Mouse (Mus musculus): ENCODE results near the gene Defb18. TPM values are rescaled to one million over a fixed set of nuclear protein-coding genes. Genes with fewer than 3 reads are reported as not detected.
"Not testable (repeated sequence)": the region's sequence is repeated elsewhere in the genome, so short reads cannot be mapped to it uniquely, and the experiment has no call there.

The Defb18 gene
- not detected in 2 replicates for polyA plus RNA-seq (2014; fragmentation: Nextera tagmentation; extraction: Ambion mirVana)

GRCm38 (mm10) chr1:18237343-18237742 is at the start of gene Defb18:
Gene Defb18 (minus strand): TSS chr1:18237443.
- no peak within 1 kb of the TSS for H3K4me2 ChIP-seq (ENCODE audit: low read depth, low read length)
- 72% methylated on average over 1 of the region's 1 CpGs for WGBS
- no peak within 1 kb of the TSS for H3K4me3 ChIP-seq (ENCODE audit: low read depth, low read length)
- no peak for ATAC-seq (ENCODE audit: low read depth)
- H3K9me3 ChIP-seq (ENCODE audit: control insufficient read depth, low read length): no peaks in the 10 kb centered on the region
- no peaks in the 10 kb centered on the region for H3K27me3 ChIP-seq (replicated peaks; ENCODE audit: control insufficient read depth, insufficient read depth, low read length)
- no peak within 1 kb of the TSS for H3K27ac ChIP-seq (replicated peaks; ENCODE audit: low read depth, low read length)
- H3K36me3 ChIP-seq (ENCODE audit: control insufficient read depth, insufficient read depth, low read length): no peaks in the 10 kb centered on the region
- H3K4me1 ChIP-seq (ENCODE audit: control insufficient read depth, insufficient read depth, low read length): no peaks in the 10 kb centered on the region
- DNase-seq (ENCODE audit: low spot score): no peak
- no peak within 1 kb of the TSS for H3K9ac ChIP-seq (ENCODE audit: low read depth, low read length)

- no peaks in the 10 kb centered on the region for H3K4me1 ChIP-seq (ENCODE audit: control insufficient read depth, insufficient read depth, low read length)
- H3K27ac ChIP-seq (replicated peaks; ENCODE audit: low read depth, low read length): no peak overlapping the region
- H3K27me3 ChIP-seq (replicated peaks; ENCODE audit: control insufficient read depth, insufficient read depth, low read length): no peaks in the 10 kb centered on the region
- ATAC-seq (ENCODE audit: low read depth) (no peak), DNase-seq (ENCODE audit: low spot score) (no peak)
- H3K36me3 ChIP-seq (ENCODE audit: control insufficient read depth, insufficient read depth, low read length): no peaks in the 10 kb centered on the region
- H3K9ac ChIP-seq (ENCODE audit: low read depth, low read length): no peak overlapping the region
- H3K9me3 ChIP-seq (ENCODE audit: control insufficient read depth, low read length): no peaks in the 10 kb centered on the region
- no peak overlapping the region for H3K4me2 ChIP-seq (ENCODE audit: low read depth, low read length)
- H3K4me3 ChIP-seq (ENCODE audit: low read depth, low read length): no peak overlapping the region
- 86% methylated on average over 4 of the region's 4 CpGs for WGBS
These were observed 33.9 kb upstream of the Defb18 start for GRCm38 (mm10) chr1:18271095-18271494.

- WGBS: 64% methylated on average over 5 of the region's 5 CpGs
- H3K4me3 ChIP-seq (ENCODE audit: low read depth, low read length): no peak overlapping the region
- DNase-seq (ENCODE audit: low spot score) (no peak), ATAC-seq (ENCODE audit: low read depth) (no peak)
- no peak overlapping the region for H3K27ac ChIP-seq (replicated peaks; ENCODE audit: low read depth, low read length)
- H3K36me3 ChIP-seq (ENCODE audit: control insufficient read depth, insufficient read depth, low read length): no peaks in the 10 kb centered on the region
- H3K4me2 ChIP-seq (ENCODE audit: low read depth, low read length): no peak overlapping the region
- H3K9ac ChIP-seq (ENCODE audit: low read depth, low read length): no peak overlapping the region
- no peaks in the 10 kb centered on the region for H3K4me1 ChIP-seq (ENCODE audit: control insufficient read depth, insufficient read depth, low read length)
- H3K27me3 ChIP-seq (replicated peaks; ENCODE audit: control insufficient read depth, insufficient read depth, low read length): no peaks in the 10 kb centered on the region
- no peaks in the 10 kb centered on the region for H3K9me3 ChIP-seq (ENCODE audit: control insufficient read depth, low read length)
These were observed 31.6 kb upstream of the Defb18 start for GRCm38 (mm10) chr1:18268845-18269244.

GRCm38 (mm10) chr1:18265038-18265437 is 27.8 kb upstream of the Defb18 start, which contains the start of gene Defb41:
Gene Defb41 (minus strand): TSS chr1:18265138.
- no peak for ATAC-seq (ENCODE audit: low read depth)
- Histone ChIP-seq H3K27ac (replicated peaks; ENCODE audit: low read depth, low read length) (no peak within 1 kb of the TSS), H3K4me1 (ENCODE audit: control insufficient read depth, insufficient read depth, low read length) (no peaks in the 10 kb centered on the region), H3K4me2 (ENCODE audit: low read depth, low read length) (no peak within 1 kb of the TSS), H3K27me3 (replicated peaks; ENCODE audit: control insufficient read depth, insufficient read depth, low read length) (no peaks in the 10 kb centered on the region), H3K4me3 (ENCODE audit: low read depth, low read length) (no peak within 1 kb of the TSS), H3K36me3 (ENCODE audit: control insufficient read depth, insufficient read depth, low read length) (no peaks in the 10 kb centered on the region), H3K9ac (ENCODE audit: low read depth, low read length) (no peak within 1 kb of the TSS), H3K9me3 (ENCODE audit: control insufficient read depth, low read length) (no peaks in the 10 kb centered on the region)
- DNase-seq (ENCODE audit: low spot score): no peak

GRCm38 (mm10) chr1:18245801-18246580 is 8.7 kb upstream of the Defb18 start:
- 86% methylated on average over 9 of the region's 9 CpGs for WGBS

GRCm38 (mm10) chr1:18223385-18223945 is 13.8 kb downstream of the Defb18 start:
- Histone ChIP-seq H3K4me2 (ENCODE audit: low read depth, low read length) (no peak overlapping the region), H3K4me1 (ENCODE audit: control insufficient read depth, insufficient read depth, low read length) (no peaks in the 10 kb centered on the region), H3K36me3 (ENCODE audit: control insufficient read depth, insufficient read depth, low read length) (no peaks in the 10 kb centered on the region), H3K4me3 (ENCODE audit: low read depth, low read length) (no peak overlapping the region), H3K9ac (ENCODE audit: low read depth, low read length) (no peak overlapping the region), H3K9me3 (ENCODE audit: control insufficient read depth, low read length) (no peaks in the 10 kb centered on the region), H3K27me3 (replicated peaks; ENCODE audit: control insufficient read depth, insufficient read depth, low read length) (no peaks in the 10 kb centered on the region), H3K27ac (replicated peaks; ENCODE audit: low read depth, low read length) (no peak overlapping the region)
- 27% methylated on average over 3 of the region's 3 CpGs for WGBS
- ATAC-seq (ENCODE audit: low read depth): peak; percentile 47; the same call in 1 of the 2 replicates
- DNase-seq (ENCODE audit: low spot score): peak; percentile 41

More at GRCm38 (mm10) chr1:18245801-18246580, 8.7 kb upstream of the Defb18 start:
- H3K27me3 ChIP-seq (replicated peaks; ENCODE audit: control insufficient read depth, insufficient read depth, low read length); DNase-seq (ENCODE audit: low spot score); H3K9ac ChIP-seq (ENCODE audit: low read depth, low read length); H3K27ac ChIP-seq (replicated peaks; ENCODE audit: low read depth, low read length); H3K4me1 ChIP-seq (ENCODE audit: control insufficient read depth, insufficient read depth, low read length); H3K4me3 ChIP-seq (ENCODE audit: low read depth, low read length); ATAC-seq (ENCODE audit: low read depth); H3K4me2 ChIP-seq (ENCODE audit: low read depth, low read length); H3K9me3 ChIP-seq (ENCODE audit: control insufficient read depth, low read length); H3K36me3 ChIP-seq (ENCODE audit: control insufficient read depth, insufficient read depth, low read length): not testable (repeated sequence)

- Histone ChIP-seq H3K4me3 (ENCODE audit: low read depth, low read length) (no peak overlapping the region), H3K9me3 (ENCODE audit: control insufficient read depth, low read length) (no peaks in the 10 kb centered on the region), H3K36me3 (ENCODE audit: control insufficient read depth, insufficient read depth, low read length) (no peaks in the 10 kb centered on the region), H3K27ac (replicated peaks; ENCODE audit: low read depth, low read length) (no peak overlapping the region), H3K9ac (ENCODE audit: low read depth, low read length) (no peak overlapping the region), H3K4me1 (ENCODE audit: control insufficient read depth, insufficient read depth, low read length) (no peaks in the 10 kb centered on the region), H3K4me2 (ENCODE audit: low read depth, low read length) (no peak overlapping the region), H3K27me3 (replicated peaks; ENCODE audit: control insufficient read depth, insufficient read depth, low read length) (no peaks in the 10 kb centered on the region)
- WGBS: 47% methylated on average over 4 of the region's 4 CpGs
- no peak for ATAC-seq (ENCODE audit: low read depth)
- no peak for DNase-seq (ENCODE audit: low spot score)
These were observed 45.5 kb downstream of the Defb18 start for GRCm38 (mm10) chr1:18191719-18192118.

GRCm38 (mm10) chr1:18190714-18191712 is 46.2 kb downstream of the Defb18 start:
- H3K4me1 ChIP-seq (ENCODE audit: control insufficient read depth, insufficient read depth, low read length): no peaks in the 10 kb centered on the region
- ATAC-seq (ENCODE audit: low read depth) (no peak), DNase-seq (ENCODE audit: low spot score) (no peak)
- H3K36me3 ChIP-seq (ENCODE audit: control insufficient read depth, insufficient read depth, low read length): no peaks in the 10 kb centered on the region
- no peak overlapping the region for H3K9ac ChIP-seq (ENCODE audit: low read depth, low read length)
- no peak overlapping the region for H3K27ac ChIP-seq (replicated peaks; ENCODE audit: low read depth, low read length)
- H3K4me2 ChIP-seq (ENCODE audit: low read depth, low read length): no peak overlapping the region
- no peaks in the 10 kb centered on the region for H3K27me3 ChIP-seq (replicated peaks; ENCODE audit: control insufficient read depth, insufficient read depth, low read length)
- 13% methylated on average over 1 of the region's 1 CpGs for WGBS
- H3K4me3 ChIP-seq (ENCODE audit: low read depth, low read length): no peak overlapping the region
- H3K9me3 ChIP-seq (ENCODE audit: control insufficient read depth, low read length): no peaks in the 10 kb centered on the region
